ENCODE assay signal across 19 mouse cellular contexts in genomic region chr13:104058761-104059160, GRCm38 (mm10).
"Had no signal": no experiment of that assay in that cellular context is flagged by ENCODE, and none has a peak within 500 bp of the region (broad histone marks: within the 10 kb centered on the region; RNA-seq: fewer than 3 reads in every experiment).

No protein-coding gene starts in this region.

- ATAC-seq: intestine, embryonic 16.5 days; liver, embryonic 12.5 days had no signal

- H3K4me1 ChIP-seq: liver, embryonic 15.5 days; stomach, embryonic 15.5 days had no signal

- H3K27ac ChIP-seq: limb, embryonic 10.5 days; limb, embryonic 13.5 days; liver, embryonic 12.5 days; liver, embryonic 15.5 days; stomach, embryonic 15.5 days had no signal

- H3K4me2 ChIP-seq: limb, embryonic 13.5 days; liver, embryonic 12.5 days; liver, embryonic 15.5 days; midbrain, embryonic 11.5 days; stomach, embryonic 15.5 days had no signal

- H3K9me3 ChIP-seq: limb, embryonic 10.5 days; limb, embryonic 13.5 days; liver, embryonic 12.5 days; liver, embryonic 15.5 days; stomach, embryonic 15.5 days had no signal

- H3K9ac ChIP-seq: limb, embryonic 13.5 days; liver, embryonic 12.5 days; liver, embryonic 15.5 days; stomach, embryonic 15.5 days had no signal

- H3K4me3 ChIP-seq: limb, embryonic 10.5 days; limb, embryonic 13.5 days; liver, embryonic 12.5 days; liver, embryonic 15.5 days; stomach, embryonic 15.5 days had no signal

- H3K27me3 ChIP-seq: limb, embryonic 13.5 days; liver, embryonic 12.5 days; liver, embryonic 15.5 days; stomach, embryonic 15.5 days had no signal

- H3K36me3 ChIP-seq: liver, embryonic 15.5 days; stomach, embryonic 15.5 days had no signal

- DNase-seq: kidney, adult 18-20 months; kidney, adult 9 months; kidney, postnatal 14 days; kidney, postnatal 4 days; liver; lung, adult 18-20 months; lung, postnatal 14 days; lung, postnatal 4 days; midbrain, embryonic 14.5 days; right cerebral cortex, adult 18-20 months; right cerebral cortex, postnatal 14 days; right cerebral cortex, postnatal 4 days had no signal
